Mouse (Mus musculus) lung, postnatal 0 days (tissue): ENCODE data around the gene Kalrn.

Source experiments
- CTCF ChIP-seq: IDR thresholded peaks from 2 replicates; pipeline ENCODE4 v1.5.1; 2016; ENCODE audit warnings: antibody characterized with exemption, mild to moderate bottlenecking
- EP300 ChIP-seq: IDR thresholded peaks from 2 replicates; pipeline ENCODE4 v1.6.1; 2016; ENCODE audit warnings: antibody characterized with exemption, mild to moderate bottlenecking, control low read depth

GRCm38 (mm10) chr16:34594597-34595262, 21.4 kb upstream of the Kalrn start:
- TF ChIP-seq CTCF (no peak), EP300 (no peak; the same call in 1 of the 2 replicates)
